Mouse (Mus musculus): ENCODE data around the gene Hk3. TPM values are rescaled to one million over a fixed set of nuclear protein-coding genes. Genes with fewer than 3 reads are reported as not detected.

The Hk3 gene
- polyA plus RNA-seq, 1 experiment: 1.7 TPM

DNA sequence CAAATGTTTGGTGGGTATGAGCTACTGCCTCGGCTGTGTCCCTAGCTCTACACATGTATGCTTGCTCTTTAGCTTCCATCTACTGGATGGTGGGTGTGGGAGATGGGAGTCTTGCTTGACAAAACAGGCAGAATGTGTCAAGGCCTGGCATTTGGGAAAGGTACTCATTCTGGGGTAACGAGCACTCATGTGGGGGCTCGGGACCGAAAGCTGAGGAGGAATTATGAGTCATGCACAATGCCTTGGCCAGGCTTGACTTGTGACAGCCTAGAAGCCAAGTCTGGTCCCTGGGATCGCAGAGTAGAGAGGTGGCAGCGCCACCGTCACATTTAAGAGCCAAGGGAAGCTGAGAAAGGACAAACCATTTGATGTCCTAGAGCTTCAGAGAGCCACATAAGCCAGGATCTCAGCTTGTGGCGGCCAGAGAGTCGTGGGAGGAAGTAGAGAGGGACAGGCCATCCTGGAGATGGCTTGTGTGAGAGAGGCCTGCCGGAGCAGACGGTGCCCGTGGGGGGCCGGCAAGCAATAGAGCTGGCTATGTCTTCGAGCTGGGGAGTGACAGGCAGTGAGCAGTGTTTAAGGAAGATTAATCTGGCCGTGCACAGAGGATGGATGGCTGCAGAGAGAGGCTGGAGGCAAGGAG lies 62.0 kb downstream of the Hk3 start:
- TF ChIP-seq CTCF (IDR thresholded peaks at IDR 0.05; ENCODE audit: extremely low read depth, insufficient read length, insufficient replicate concordance, low read depth, low read length) (no peak), POLR2A (IDR thresholded peaks at IDR 0.05; ENCODE audit: low read depth, low read length) (no peak)
- Histone ChIP-seq H3K4me3 (ENCODE audit: low read depth, low read length) (no peak overlapping the region), H3K36me3 (ENCODE audit: control insufficient read depth, insufficient read depth, low read length) (no peaks in the 10 kb centered on the region), H3K27me3 (ENCODE audit: control insufficient read depth, insufficient read depth, low read length) (peaks cover 12% of the 10 kb centered on the region), H3K27ac (ENCODE audit: insufficient read depth, low read depth, low read length) (no peak overlapping the region), H3K4me1 (ENCODE audit: control insufficient read depth, insufficient read depth, insufficient read length, low read length) (peaks cover 3% of the 10 kb centered on the region; the same call in 1 of the 2 replicates)
- 64% methylated on average over 15 of the region's 15 CpGs for WGBS

DNA sequence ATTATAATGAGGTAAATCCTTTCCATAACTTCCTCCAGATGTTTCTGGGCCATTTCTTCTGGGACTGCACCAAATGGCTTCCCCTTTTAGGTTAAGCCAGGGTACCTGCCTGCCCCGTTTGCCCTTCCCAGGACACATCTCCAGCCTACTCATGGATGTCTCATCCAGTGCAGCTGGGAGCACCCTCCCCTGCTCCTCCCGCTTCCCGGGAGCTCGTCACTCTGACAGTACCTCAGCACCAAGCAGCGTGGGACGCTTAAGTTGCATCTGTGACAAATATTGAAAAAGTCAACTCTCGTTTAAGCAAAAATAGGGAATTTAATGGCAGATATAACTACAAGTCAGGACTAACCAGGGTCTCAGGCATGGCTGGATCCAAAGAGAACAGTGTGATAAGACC lies 63.9 kb downstream of the Hk3 start:
- Histone ChIP-seq H3K4me1 (ENCODE audit: control insufficient read depth, insufficient read depth, insufficient read length, low read length) (peaks cover 3% of the 10 kb centered on the region; the same call in 1 of the 2 replicates), H3K4me3 (ENCODE audit: low read depth, low read length) (no peak overlapping the region), H3K36me3 (ENCODE audit: control insufficient read depth, insufficient read depth, low read length) (no peaks in the 10 kb centered on the region), H3K27me3 (ENCODE audit: control insufficient read depth, insufficient read depth, low read length) (peaks cover 12% of the 10 kb centered on the region), H3K27ac (ENCODE audit: insufficient read depth, low read depth, low read length) (no peak overlapping the region)
- no peak for TF ChIP-seq CTCF (IDR thresholded peaks at IDR 0.05; ENCODE audit: extremely low read depth, insufficient read length, insufficient replicate concordance, low read depth, low read length)
- TF ChIP-seq POLR2A (IDR thresholded peaks at IDR 0.05; ENCODE audit: low read depth, low read length): no peak
- WGBS: 67% methylated on average over 7 of the region's 7 CpGs

Other genes starting within 250 kb of the Hk3 start
- not detected in 2 replicates for gene Eif4e1b, start 237.4 kb downstream of the Hk3 start, polyA plus RNA-seq (2012; rRNA removed)
- 4.9 and 16.0 TPM in 2 replicates for gene Tspan17, start 232.0 kb downstream of the Hk3 start, polyA plus RNA-seq (2012; rRNA removed)
- 4.4 and 5.1 TPM in 2 replicates for gene Unc5a, start 72.0 kb downstream of the Hk3 start, polyA plus RNA-seq (2012; rRNA removed)
- gene Uimc1, start 78.9 kb upstream of the Hk3 start, polyA plus RNA-seq (2012; rRNA removed): 0.61 and 1.5 TPM in 2 replicates
- 4.0 and 4.1 TPM in 2 replicates for gene Zfp346, start 83.9 kb upstream of the Hk3 start, polyA plus RNA-seq (2012; rRNA removed)
- gene Gm17617, start 112.2 kb upstream of the Hk3 start, polyA plus RNA-seq (2012; rRNA removed): not detected in 2 replicates
- 2.9 and 4.8 TPM in 2 replicates for gene Fgfr4, start 131.3 kb upstream of the Hk3 start, polyA plus RNA-seq (2012; rRNA removed)
- 6.9 and 16.3 TPM in 2 replicates for gene Nsd1, start 188.4 kb upstream of the Hk3 start, polyA plus RNA-seq (2012; rRNA removed)